Comparison of ENCODE assay signal across 9 mouse cellular contexts in the genomic region with DNA sequence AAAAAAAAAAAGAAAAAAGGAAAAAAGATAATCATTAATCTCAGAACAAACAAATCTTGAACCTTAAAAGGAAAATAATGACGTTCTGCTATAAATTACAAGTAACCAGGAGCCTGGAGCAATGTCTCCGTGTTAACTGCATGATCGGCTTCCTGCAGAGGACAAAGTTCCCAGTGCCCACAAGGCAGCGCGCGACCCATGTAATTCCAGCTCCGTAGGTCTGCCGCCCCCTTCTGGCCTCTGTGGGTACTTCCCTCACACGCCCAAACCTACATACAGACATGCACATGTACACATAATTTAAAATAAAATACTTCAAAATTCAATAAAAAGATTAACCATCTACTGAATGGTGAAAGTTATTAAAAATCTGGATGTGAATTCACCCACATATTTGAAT. TPM values are rescaled to one million over a fixed set of nuclear protein-coding genes. Genes with fewer than 3 reads are reported as not detected.
A peak's percentile ranks its signal among the peaks of the same experiment; 100 is the strongest.
DNase-seq lines count a peak whose midpoint lies in the region; ATAC-seq and TF ChIP-seq lines count a peak whose summit lies in the region.
"Had no signal": no experiment of that assay in that cellular context is flagged by ENCODE, and none has a peak within 500 bp of the region (broad histone marks: within the 10 kb centered on the region; RNA-seq: fewer than 3 reads in every experiment).

No protein-coding gene starts in this region.

- peak; percentile 67 for DNase-seq in heart, adult 11 months
- DNase-seq in heart, postnatal 10 days: no peak
- no peak for DNase-seq in thymus, adult 2 months
- DNase-seq in thymus, adult 18-20 months: no peak
- no peak for DNase-seq in liver, embryonic 14.5 days (ENCODE audit: low read depth in 3 of 3, low spot score in 3 of 3)
- no peak for DNase-seq in ovary, postnatal 36 days (ENCODE audit: low spot score)
- no peak for DNase-seq in gastrocnemius, postnatal 25 days
- DNase-seq in urinary bladder, adult 2 months (ENCODE audit: low spot score): no peak

- no peaks in the 10 kb centered on the region for H3K27me3 ChIP-seq in thymus, adult 2 months (ENCODE audit: control insufficient read depth, insufficient read depth, low read length)
- no peaks in the 10 kb centered on the region for H3K27me3 ChIP-seq in liver, embryonic 14.5 days (ENCODE audit: control insufficient read depth, insufficient read depth, low read length)
- H3K27me3 ChIP-seq: liver, embryonic 15.5 days had no signal

- WGBS in thymus, adult 2 months: 74% methylated on average over 9 of the region's 9 CpGs
- 42% methylated on average over 9 of the region's 9 CpGs for WGBS in liver, embryonic 14.5 days (ENCODE audit: insufficient replicate concordance)

- TF ChIP-seq CTCF in thymus, adult 2 months (IDR thresholded peaks at IDR 0.05; ENCODE audit: borderline replicate concordance, control insufficient read depth, extremely low read depth, insufficient read depth, low read length, poor library complexity): 0 out of 2 replicates have a peak, but pooled peaks have one; percentile 44
- peak; percentile 64 for TF ChIP-seq CTCF in liver, embryonic 14.5 days (IDR thresholded peaks at IDR 0.05; ENCODE audit: low read depth)

- H3K27ac ChIP-seq in thymus, adult 2 months (ENCODE audit: control insufficient read depth, insufficient read depth, low read length): no peak overlapping the region
- no peak overlapping the region for H3K27ac ChIP-seq in liver, embryonic 14.5 days
- H3K27ac ChIP-seq: liver, embryonic 15.5 days had no signal

- no peaks in the 10 kb centered on the region for H3K4me1 ChIP-seq in thymus, adult 2 months (replicated peaks; ENCODE audit: control insufficient read depth, insufficient read depth, low read length)
- H3K4me1 ChIP-seq in liver, embryonic 14.5 days (replicated peaks; ENCODE audit: control insufficient read depth in 2 of 2, insufficient read depth in 2 of 2, low read length in 1 of 2): peaks cover 0 to 4% of the 10 kb centered on the region in 2 experiments; a peak in 2 of 4 replicates
- H3K4me1 ChIP-seq: liver, embryonic 15.5 days had no signal

- H3K4me3 ChIP-seq in thymus, adult 2 months (ENCODE audit: control insufficient read depth, insufficient read depth, low read length): no peak overlapping the region
- no peak overlapping the region for H3K4me3 ChIP-seq in liver, embryonic 14.5 days (ENCODE audit: insufficient read depth in 1 of 2, low read depth in 2 of 2, low read length in 2 of 2)
- H3K4me3 ChIP-seq: liver, embryonic 15.5 days had no signal

- no peaks in the 10 kb centered on the region for H3K9me3 ChIP-seq in liver, embryonic 14.5 days (ENCODE audit: control insufficient read depth, low read length)
- H3K9me3 ChIP-seq: liver, embryonic 15.5 days had no signal

- no peak for ATAC-seq in liver, embryonic 14.5 days (ENCODE audit: insufficient read depth)

- H3K36me3 ChIP-seq in thymus, adult 2 months (ENCODE audit: control insufficient read depth, insufficient read depth, low read length): no peaks in the 10 kb centered on the region
- H3K36me3 ChIP-seq in liver, embryonic 14.5 days (replicated peaks; ENCODE audit: control insufficient read depth, insufficient read depth, low read depth): no peaks in the 10 kb centered on the region
- H3K36me3 ChIP-seq: liver, embryonic 15.5 days had no signal

- no peak overlapping the region for H3K4me2 ChIP-seq in liver, embryonic 14.5 days (ENCODE audit: low read depth)
- H3K4me2 ChIP-seq: liver, embryonic 15.5 days had no signal

- H3K9ac ChIP-seq in liver, embryonic 14.5 days (replicated peaks): no peak overlapping the region
- H3K9ac ChIP-seq: liver, embryonic 15.5 days had no signal

- intact Hi-C loops in heart, postnatal 10 days (cut with DNase I): no loop called here

- TF ChIP-seq POLR2A in thymus, adult 2 months (IDR thresholded peaks at IDR 0.05; ENCODE audit: control insufficient read depth, extremely low read depth, insufficient read depth, low read length, poor library complexity): no peak

- no peak for TF ChIP-seq EP300 in liver, embryonic 14.5 days (IDR thresholded peaks at IDR 0.05; ENCODE audit: low read depth)

RNA-seq across cellular contexts. Expression of a gene that starts 39.6 kb away (rescaled TPM):
- 1 to 10 TPM; 6.8 to 7.0 TPM for total RNA-seq in heart, postnatal 10 days (2021)
- 3.9 and 9.8 TPM in 2 replicates for polyA plus RNA-seq in thymus, adult 2 months (2012; rRNA removed)
- polyA plus RNA-seq in liver, embryonic 14.5 days (2012; rRNA removed): 1.7 and 1.9 TPM in 2 replicates
- 7.1 and 8.6 TPM in 2 replicates for polyA plus RNA-seq in liver, embryonic 14.5 days (2014; fragmentation: Nextera tagmentation; extraction: Ambion mirVana)
- total RNA-seq in gastrocnemius, postnatal 25 days (2021): 1 to 10 TPM in 1 of 2 experiments, under 1 TPM in 1; 0.56 to 1.2 TPM
- 0.11 and 0.40 TPM in 2 replicates for polyA plus RNA-seq in urinary bladder, adult 2 months (2012; rRNA removed)
